Mouse (Mus musculus): ENCODE results near the gene Btbd35f15. TPM values are rescaled to one million over a fixed set of nuclear protein-coding genes. Genes with fewer than 3 reads are reported as not detected.
"Not testable (repeated sequence)": the region's sequence is repeated elsewhere in the genome, so short reads cannot be mapped to it uniquely, and the experiment has no call there.

Gene Btbd35f15
- not detected in 2 replicates for polyA plus RNA-seq (2016; fragmentation: Nextera tagmentation; extraction: Ambion mirVana)

GRCm38 (mm10) chrX:33577214-33577613 lies at the start of gene Btbd35f15:
Btbd35f15 (minus strand) TSS chrX:33577314.
- not testable (repeated sequence) for H3K4me3 ChIP-seq; H3K9me3 ChIP-seq (replicated peaks); H3K27me3 ChIP-seq (ENCODE audit: low read depth, poor library complexity, severe bottlenecking); H3K27ac ChIP-seq (replicated peaks); H3K4me1 ChIP-seq; DNase-seq (ENCODE audit: low spot score); H3K36me3 ChIP-seq
- WGBS, result no CpG with 5 or more reads among the region's 3 CpGs

Other genes starting within 250 kb of the Btbd35f15 start
- not detected in 2 replicates for gene Btbd35f13, start 79.9 kb upstream of the Btbd35f15 start, polyA plus RNA-seq (2016; fragmentation: Nextera tagmentation; extraction: Ambion mirVana)
- not detected in 2 replicates for gene Btbd35f14, start 125.0 kb upstream of the Btbd35f15 start, polyA plus RNA-seq (2016; fragmentation: Nextera tagmentation; extraction: Ambion mirVana)